ENCODE assay signal across 7 mouse cellular contexts in genomic region chr7:113260321-113261167, GRCm38 (mm10). TPM values are rescaled to one million over a fixed set of nuclear protein-coding genes. Genes with fewer than 3 reads are reported as not detected.
DNase-seq lines count a peak whose midpoint lies in the region; ATAC-seq lines count a peak whose summit lies in the region.

No protein-coding gene starts in this region.

- no peak overlapping the region; the same call in 1 of the 2 replicates for H3K27ac ChIP-seq in liver, embryonic 13.5 days

- H3K36me3 ChIP-seq in liver, embryonic 13.5 days = no peaks in the 10 kb centered on the region

- H3K27me3 ChIP-seq in liver, embryonic 13.5 days = no peaks in the 10 kb centered on the region

- DNase-seq in spleen, adult 12 weeks (ENCODE audit: low spot score) = peak; percentile 17
- no peak for DNase-seq in spleen, postnatal 4 days (ENCODE audit: low spot score in 2 of 2)
- peak; percentile 46 to 55 for DNase-seq in cerebellum, postnatal 14 days
- DNase-seq in heart, postnatal 10 days = peak; percentile 52 to 56
- DNase-seq in liver, embryonic 13.5 days = no peak
- no peak for DNase-seq in left cerebral cortex, adult 11 months (ENCODE audit: low spot score)

- no peak overlapping the region for H3K9ac ChIP-seq in liver, embryonic 13.5 days

- no peaks in the 10 kb centered on the region for H3K9me3 ChIP-seq in liver, embryonic 13.5 days (replicated peaks)

- peak; percentile 69 for ATAC-seq in liver, embryonic 13.5 days (ENCODE audit: low read depth)
- ATAC-seq in neutrophil, adult 5-6 weeks (ENCODE audit: extremely low read depth, insufficient number of reproducible peaks, low FRiP score, poor library complexity, severe bottlenecking) = 0 out of 2 replicates have a peak, but pooled peaks have one; percentile 9

- intact Hi-C loops in heart, postnatal 10 days (cut with DNase I) = no loop called here

- peaks cover 43% of the 10 kb centered on the region for H3K4me1 ChIP-seq in liver, embryonic 13.5 days (replicated peaks)

- H3K4me3 ChIP-seq in liver, embryonic 13.5 days (replicated peaks) = no peak overlapping the region

- no peak overlapping the region for H3K4me2 ChIP-seq in liver, embryonic 13.5 days

- 62% methylated on average over 21 of the region's 21 CpGs for WGBS in liver, embryonic 13.5 days (ENCODE audit: insufficient replicate concordance)

RNA-seq across cellular contexts. Expression of gene Arntl, which starts 53.3 kb away (rescaled TPM):
- total RNA-seq in heart, postnatal 10 days (2021) = 10 to 100 TPM; 11.1 to 12.2 TPM
- polyA plus RNA-seq in liver, embryonic 13.5 days (2015; fragmentation: Nextera tagmentation; extraction: Ambion mirVana) = 4.6 and 5.8 TPM in 2 replicates
- 21.6 and 22.7 TPM in 2 replicates for total RNA-seq in neutrophil, adult 5-6 weeks (2017)

Comparison
In these comparisons a context has a peak if more than half of its experiments do, and no peak if none do; other contexts are left out.
1. DNase-seq: peak in spleen, adult 12 weeks (single experiment), cerebellum, postnatal 14 days (2 of 2) and heart, postnatal 10 days (2 of 2); none in spleen, postnatal 4 days (0 of 2), liver, embryonic 13.5 days (single experiment) and left cerebral cortex, adult 11 months (single experiment).